Mouse (Mus musculus): Measurements from ENCODE around the gene Ccnjl.

GRCm38 (mm10) chr11:43632566-43632965 lies 104.0 kb downstream of the Ccnjl start:
- no peak for TF ChIP-seq CTCF (conservative IDR thresholded peaks at IDR 0.05; ENCODE audit: low read length)
- no peak for TF ChIP-seq NANOG (IDR thresholded peaks at IDR 0.05; ENCODE audit: borderline replicate concordance, low read length)
- no peak for TF ChIP-seq POU5F1 (IDR thresholded peaks at IDR 0.05; ENCODE audit: borderline replicate concordance, low read length)
